Mouse (Mus musculus) liver, adult 2 months (tissue): ENCODE measurements at regions not wholly inside any gene's neighbourhood (a gene's known extent, or its start where the extent isn't known, plus 50 kb on each side); places are given as distances from the start of the nearest gene placed in this dataset.

Experiments used
- CTCF ChIP-seq: fragments of 200-500 bp; IDR thresholded peaks from 2 replicates; pipeline ENCODE4 v1.5.1; 2011; ENCODE audit warnings: low read depth, low read length, control low read depth
- POLR2A ChIP-seq: fragments of 200-500 bp; IDR thresholded peaks from 2 replicates; pipeline ENCODE4 v1.6.1; 2011; ENCODE audit warnings: low read length, control low read depth; ENCODE audit not compliant: insufficient read depth; ENCODE audit errors: extremely low read depth

DNA sequence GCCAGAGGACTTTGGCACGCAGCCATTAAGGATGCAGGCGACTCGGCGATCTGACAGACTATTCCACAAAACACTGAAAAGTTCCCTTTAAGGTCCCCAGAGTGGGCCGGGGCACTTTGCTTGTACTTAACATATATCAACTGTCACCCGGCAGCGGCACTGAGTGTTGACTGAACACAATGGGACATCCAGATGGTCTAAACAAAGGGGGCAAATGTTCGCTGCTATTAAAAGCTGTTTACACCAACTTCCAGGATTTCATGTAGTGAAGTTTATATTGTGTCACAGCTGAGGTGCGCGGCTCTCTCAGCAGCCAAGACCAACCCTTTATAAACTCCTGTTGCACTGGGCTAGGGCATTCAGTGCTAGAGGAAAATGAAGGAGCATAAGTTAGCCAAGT is 157.6 kb downstream of the Zfp281 start:
- TF ChIP-seq POLR2A (no peak), CTCF (no peak)
